Mouse (Mus musculus) heart, postnatal 0 days (tissue): Measurements from ENCODE around the gene Lyplal1.

ENCODE experiments used
- CTCF ChIP-seq: IDR thresholded peaks from 2 replicates; pipeline ENCODE4 v1.5.1; 2016; ENCODE audit warnings: antibody characterized with exemption, control low read depth, low read depth
- EP300 ChIP-seq: IDR thresholded peaks from 2 replicates; pipeline ENCODE4 v1.6.1; 2016; ENCODE audit warnings: antibody characterized with exemption, low read depth

DNA sequence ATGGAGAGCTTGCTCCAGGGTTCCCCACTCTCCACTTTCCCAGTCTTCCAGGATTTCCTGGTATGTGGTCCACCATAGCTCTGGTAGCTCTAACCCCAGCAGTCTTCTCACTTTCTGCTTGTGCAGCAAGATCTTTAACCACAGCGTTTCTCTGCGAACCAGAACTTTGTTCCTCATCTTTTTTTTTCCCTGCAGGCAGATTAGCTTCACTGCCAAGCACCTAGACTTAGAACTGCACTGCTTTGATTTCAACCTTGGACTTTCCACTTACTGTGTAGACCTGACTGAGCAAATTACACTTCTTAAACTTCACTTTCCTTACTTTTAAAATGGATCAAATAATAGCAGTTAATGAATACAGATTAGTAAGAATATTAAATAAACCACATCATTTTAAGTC lies 23.1 kb upstream of the Lyplal1 start:
- TF ChIP-seq CTCF (no peak), EP300 (no peak)
